Mouse (Mus musculus): ENCODE results near the gene Rnf220. TPM values are rescaled to one million over a fixed set of nuclear protein-coding genes. Genes with fewer than 3 reads are reported as not detected.
A peak's percentile ranks its signal among the peaks of the same experiment; 100 is the strongest.

Rnf220 gene
- polyA plus RNA-seq, 1 experiment from 2014 or later, result 56.3 TPM

DNA sequence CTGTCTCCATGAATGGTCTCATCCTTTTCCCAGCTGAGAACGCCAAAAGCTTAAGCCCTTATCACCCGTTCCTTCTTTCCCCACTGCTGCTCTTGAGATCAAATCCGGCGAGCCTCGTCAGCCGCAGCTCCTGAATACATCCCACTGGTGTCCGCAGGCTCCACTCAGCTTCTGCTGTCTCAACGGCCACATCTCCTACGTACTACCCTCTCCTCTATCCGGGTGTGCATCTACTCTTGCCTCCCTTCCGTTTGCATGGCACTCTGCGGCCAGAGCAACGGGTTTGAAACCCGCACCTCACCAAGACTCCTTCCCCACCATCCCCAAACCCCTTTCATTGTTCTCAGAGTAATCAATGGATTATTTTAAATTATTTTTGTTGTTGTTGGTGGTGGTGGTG, 58.8 kb downstream of the Rnf220 start:
- DNase-seq (ENCODE audit: low spot score) (no peak), ATAC-seq (ENCODE audit: low read depth) (no peak)
- Histone ChIP-seq H3K4me2 (ENCODE audit: low read depth, low read length) (no peak overlapping the region), H3K27ac (replicated peaks; ENCODE audit: low read depth, low read length) (no peak overlapping the region), H3K27me3 (replicated peaks; ENCODE audit: control insufficient read depth, insufficient read depth, low read length) (peaks cover 13% of the 10 kb centered on the region; the same call in 1 of the 2 replicates), H3K9ac (ENCODE audit: low read depth, low read length) (no peak overlapping the region), H3K4me3 (ENCODE audit: low read depth, low read length) (no peak overlapping the region), H3K4me1 (ENCODE audit: control insufficient read depth, insufficient read depth, low read length) (no peaks in the 10 kb centered on the region; the same call in 1 of the 2 replicates), H3K9me3 (ENCODE audit: control insufficient read depth, low read length) (no peaks in the 10 kb centered on the region), H3K36me3 (ENCODE audit: control insufficient read depth, insufficient read depth, low read length) (no peaks in the 10 kb centered on the region)
- 87% methylated on average over 14 of the region's 14 CpGs for WGBS

DNA sequence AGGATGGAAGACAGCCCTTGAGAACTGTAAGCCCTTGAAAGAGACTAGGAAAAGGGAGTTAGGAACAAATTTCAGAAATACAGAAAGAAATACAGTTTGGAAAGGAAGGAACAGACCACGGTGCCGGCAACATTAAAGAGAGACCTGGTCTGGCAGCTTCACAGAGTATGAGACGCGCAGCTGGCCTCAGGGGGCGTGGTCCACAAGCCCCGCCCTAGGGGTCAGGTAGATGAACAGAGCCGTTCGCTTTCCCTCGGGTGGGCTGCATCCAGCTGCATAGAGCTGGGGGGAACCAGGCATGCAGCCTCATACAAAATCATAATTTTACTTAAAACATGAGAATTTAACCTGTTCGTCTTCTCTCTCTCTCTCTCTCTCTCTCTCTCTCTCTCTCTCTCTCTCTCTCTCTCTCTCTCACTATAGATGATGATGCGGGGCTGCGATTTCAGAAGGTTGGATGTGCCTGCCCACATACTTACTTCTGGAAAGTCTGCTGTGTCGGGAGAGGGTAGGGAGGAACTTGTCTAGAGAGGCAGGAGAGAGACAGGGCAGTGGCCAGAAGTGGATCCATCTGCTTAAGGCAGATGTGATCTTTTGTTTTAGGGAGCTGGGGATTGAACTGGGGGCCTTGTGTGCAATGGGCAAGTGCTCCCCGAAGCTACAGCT, 59.7 kb downstream of the Rnf220 start:
- Histone ChIP-seq H3K4me3 (ENCODE audit: low read depth, low read length) (no peak overlapping the region), H3K9ac (ENCODE audit: low read depth, low read length) (no peak overlapping the region), H3K27ac (replicated peaks; ENCODE audit: low read depth, low read length) (no peak overlapping the region), H3K27me3 (replicated peaks; ENCODE audit: control insufficient read depth, insufficient read depth, low read length) (peaks cover 13% of the 10 kb centered on the region; the same call in 1 of the 2 replicates), H3K4me2 (ENCODE audit: low read depth, low read length) (no peak overlapping the region), H3K9me3 (ENCODE audit: control insufficient read depth, low read length) (no peaks in the 10 kb centered on the region), H3K4me1 (ENCODE audit: control insufficient read depth, insufficient read depth, low read length) (no peaks in the 10 kb centered on the region; the same call in 1 of the 2 replicates), H3K36me3 (ENCODE audit: control insufficient read depth, insufficient read depth, low read length) (no peaks in the 10 kb centered on the region)
- ATAC-seq (ENCODE audit: low read depth) (no peak), DNase-seq (ENCODE audit: low spot score) (no peak)
- WGBS, result 24% methylated on average over 14 of the region's 14 CpGs

- Histone ChIP-seq H3K27me3 (replicated peaks; ENCODE audit: control insufficient read depth, insufficient read depth, low read length) (peaks cover 13% of the 10 kb centered on the region), H3K4me3 (ENCODE audit: low read depth, low read length) (no peak overlapping the region), H3K9ac (ENCODE audit: low read depth, low read length) (no peak overlapping the region), H3K9me3 (ENCODE audit: control insufficient read depth, low read length) (no peaks in the 10 kb centered on the region), H3K36me3 (ENCODE audit: control insufficient read depth, insufficient read depth, low read length) (no peaks in the 10 kb centered on the region), H3K27ac (replicated peaks; ENCODE audit: low read depth, low read length) (no peak overlapping the region), H3K4me1 (ENCODE audit: control insufficient read depth, insufficient read depth, low read length) (no peaks in the 10 kb centered on the region; the same call in 1 of the 2 replicates), H3K4me2 (ENCODE audit: low read depth, low read length) (no peak overlapping the region)
- DNase-seq (ENCODE audit: low spot score), result no peak
- 53% methylated on average over 8 of the region's 8 CpGs for WGBS
- ATAC-seq (ENCODE audit: low read depth), result no peak
Observed at GRCm38 (mm10) chr4:117434336-117434735, 62.5 kb downstream of the Rnf220 start.

GRCm38 (mm10) chr4:117429604-117430003, 67.2 kb downstream of the Rnf220 start:
- 72% methylated on average over 9 of the region's 9 CpGs for WGBS
- ATAC-seq (ENCODE audit: low read depth), result no peak
- no peaks in the 10 kb centered on the region for H3K36me3 ChIP-seq (ENCODE audit: control insufficient read depth, insufficient read depth, low read length)
- H3K4me2 ChIP-seq (ENCODE audit: low read depth, low read length), result no peak overlapping the region
- H3K4me3 ChIP-seq (ENCODE audit: low read depth, low read length), result no peak overlapping the region
- H3K27me3 ChIP-seq (replicated peaks; ENCODE audit: control insufficient read depth, insufficient read depth, low read length), result no peaks in the 10 kb centered on the region; the same call in 1 of the 2 replicates
- no peak for DNase-seq (ENCODE audit: low spot score)
- no peaks in the 10 kb centered on the region for H3K9me3 ChIP-seq (ENCODE audit: control insufficient read depth, low read length)
- no peak overlapping the region for H3K9ac ChIP-seq (ENCODE audit: low read depth, low read length)
- H3K27ac ChIP-seq (replicated peaks; ENCODE audit: low read depth, low read length), result no peak overlapping the region
- no peaks in the 10 kb centered on the region for H3K4me1 ChIP-seq (ENCODE audit: control insufficient read depth, insufficient read depth, low read length)

DNA sequence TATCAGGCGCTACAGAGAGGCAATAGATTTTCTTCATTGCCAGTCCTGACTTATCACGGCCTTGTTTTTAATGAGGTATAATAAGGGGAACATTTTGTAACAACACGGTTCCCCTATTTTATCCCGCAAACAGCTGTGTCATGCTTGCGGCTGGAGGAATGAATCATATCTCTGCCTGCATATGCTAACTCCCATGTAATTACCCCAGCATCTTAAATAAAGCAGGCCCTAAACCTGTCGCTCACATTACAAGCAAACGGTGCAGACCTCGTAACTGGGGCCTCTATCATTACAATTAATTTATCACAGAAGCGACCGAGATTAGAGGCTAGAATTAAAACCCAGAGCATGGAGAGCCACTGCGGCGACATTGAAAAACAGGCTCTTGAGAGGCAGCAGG, 69.3 kb downstream of the Rnf220 start:
- ATAC-seq (ENCODE audit: low read depth), result no peak
- Histone ChIP-seq H3K4me1 (ENCODE audit: control insufficient read depth, insufficient read depth, low read length) (no peaks in the 10 kb centered on the region), H3K27me3 (replicated peaks; ENCODE audit: control insufficient read depth, insufficient read depth, low read length) (no peaks in the 10 kb centered on the region; the same call in 1 of the 2 replicates), H3K9me3 (ENCODE audit: control insufficient read depth, low read length) (no peaks in the 10 kb centered on the region), H3K4me3 (ENCODE audit: low read depth, low read length) (no peak overlapping the region), H3K4me2 (ENCODE audit: low read depth, low read length) (no peak overlapping the region), H3K9ac (ENCODE audit: low read depth, low read length) (no peak overlapping the region), H3K27ac (replicated peaks; ENCODE audit: low read depth, low read length) (no peak overlapping the region), H3K36me3 (ENCODE audit: control insufficient read depth, insufficient read depth, low read length) (no peaks in the 10 kb centered on the region)
- peak; percentile 12 for DNase-seq (ENCODE audit: low spot score)
- 45% methylated on average over 12 of the region's 12 CpGs for WGBS

DNA sequence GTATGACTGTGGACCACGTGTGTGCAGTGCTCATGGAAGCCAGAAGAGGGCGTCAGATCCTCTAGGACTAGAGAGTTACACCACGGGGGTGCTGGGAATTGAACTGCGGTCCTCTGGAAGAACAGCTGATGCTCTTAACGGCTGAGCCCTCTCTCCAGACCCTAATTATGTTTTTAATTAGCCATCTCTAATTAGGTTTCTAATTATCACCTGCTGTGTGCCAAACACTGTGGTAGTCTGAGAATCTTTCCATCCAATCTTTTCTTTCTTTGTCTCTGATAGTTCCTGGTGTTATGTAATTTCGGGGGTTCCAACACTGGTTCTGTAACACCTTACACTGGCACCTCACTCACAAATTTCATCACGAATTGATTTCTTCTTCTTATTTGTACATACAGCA, 75.8 kb downstream of the Rnf220 start:
- ATAC-seq (ENCODE audit: low read depth) (no peak), DNase-seq (ENCODE audit: low spot score) (no peak)
- Histone ChIP-seq H3K27me3 (replicated peaks; ENCODE audit: control insufficient read depth, insufficient read depth, low read length) (no peaks in the 10 kb centered on the region), H3K9me3 (ENCODE audit: control insufficient read depth, low read length) (0 out of 2 replicates have a peak, but pooled peaks cover 4% of the 10 kb centered on the region), H3K4me1 (ENCODE audit: control insufficient read depth, insufficient read depth, low read length) (no peaks in the 10 kb centered on the region), H3K4me2 (ENCODE audit: low read depth, low read length) (no peak overlapping the region), H3K9ac (ENCODE audit: low read depth, low read length) (no peak overlapping the region), H3K4me3 (ENCODE audit: low read depth, low read length) (no peak overlapping the region), H3K27ac (replicated peaks; ENCODE audit: low read depth, low read length) (no peak overlapping the region), H3K36me3 (ENCODE audit: control insufficient read depth, insufficient read depth, low read length) (no peaks in the 10 kb centered on the region)
- WGBS, result 88% methylated on average over 7 of the region's 7 CpGs

DNA sequence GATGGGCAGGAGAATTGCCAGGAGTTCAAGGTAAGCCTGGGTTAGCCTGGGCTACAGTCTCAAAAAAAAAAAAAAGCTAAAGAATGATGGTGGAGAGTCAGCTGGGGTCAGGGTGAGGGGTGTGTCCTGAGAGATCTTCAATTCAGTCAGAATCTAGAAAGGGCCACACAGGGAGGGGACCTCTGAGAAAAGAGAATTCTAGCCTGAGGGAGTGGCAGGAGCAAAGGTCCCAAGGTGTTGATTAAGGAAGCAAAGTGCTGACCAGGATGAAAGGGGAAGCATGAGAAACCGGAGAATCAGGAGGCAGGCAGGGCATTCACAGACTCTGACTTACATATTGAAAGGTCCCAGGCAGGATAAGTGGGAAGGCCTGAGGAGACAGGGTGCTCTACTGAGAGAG, 80.0 kb downstream of the Rnf220 start:
- DNase-seq (ENCODE audit: low spot score), result no peak
- Histone ChIP-seq H3K36me3 (ENCODE audit: control insufficient read depth, insufficient read depth, low read length) (no peaks in the 10 kb centered on the region), H3K4me3 (ENCODE audit: low read depth, low read length) (no peak overlapping the region), H3K4me2 (ENCODE audit: low read depth, low read length) (no peak overlapping the region), H3K27ac (replicated peaks; ENCODE audit: low read depth, low read length) (no peak overlapping the region), H3K4me1 (ENCODE audit: control insufficient read depth, insufficient read depth, low read length) (0 out of 2 replicates have a peak, but pooled peaks cover 5% of the 10 kb centered on the region), H3K27me3 (replicated peaks; ENCODE audit: control insufficient read depth, insufficient read depth, low read length) (no peaks in the 10 kb centered on the region; the same call in 1 of the 2 replicates), H3K9me3 (ENCODE audit: control insufficient read depth, low read length) (0 out of 2 replicates have a peak, but pooled peaks cover 4% of the 10 kb centered on the region), H3K9ac (ENCODE audit: low read depth, low read length) (no peak overlapping the region)
- WGBS, result 32% methylated on average over 1 of the region's 1 CpGs
- ATAC-seq (ENCODE audit: low read depth), result no peak

DNA sequence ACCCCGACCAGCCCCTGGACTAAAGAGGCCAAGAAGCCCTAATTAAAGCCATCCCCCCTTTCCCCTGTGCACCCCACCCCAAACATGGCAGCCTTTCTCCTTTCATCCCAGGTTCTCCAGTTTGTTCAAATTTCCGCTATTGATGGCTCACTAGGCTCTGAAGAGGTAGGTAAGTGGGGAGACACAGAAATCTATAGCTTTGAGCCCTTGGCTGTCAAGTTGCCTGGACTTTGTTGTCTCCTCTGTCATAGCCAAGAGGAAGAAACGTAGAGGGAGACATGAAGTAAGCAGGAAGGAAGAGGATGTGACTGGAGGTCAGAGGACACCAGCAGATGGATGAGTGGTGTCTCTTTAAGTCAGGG, 86.8 kb downstream of the Rnf220 start:
- Histone ChIP-seq H3K9ac (ENCODE audit: low read depth, low read length) (no peak overlapping the region), H3K36me3 (ENCODE audit: control insufficient read depth, insufficient read depth, low read length) (no peaks in the 10 kb centered on the region), H3K27ac (replicated peaks; ENCODE audit: low read depth, low read length) (no peak overlapping the region), H3K4me3 (ENCODE audit: low read depth, low read length) (no peak overlapping the region), H3K9me3 (ENCODE audit: control insufficient read depth, low read length) (no peaks in the 10 kb centered on the region), H3K4me2 (ENCODE audit: low read depth, low read length) (no peak overlapping the region), H3K4me1 (ENCODE audit: control insufficient read depth, insufficient read depth, low read length) (peaks cover 13% of the 10 kb centered on the region), H3K27me3 (replicated peaks; ENCODE audit: control insufficient read depth, insufficient read depth, low read length) (no peaks in the 10 kb centered on the region; the same call in 1 of the 2 replicates)
- ATAC-seq (ENCODE audit: low read depth), result no peak
- WGBS, result 33% methylated on average over 3 of the region's 3 CpGs
- no peak for DNase-seq (ENCODE audit: low spot score)

All from embryonic facial prominence, embryonic 14.5 days (tissue).